Mouse (Mus musculus) kidney, adult 9 months (tissue): ENCODE results near the gene Uroc1.

Experiments
- DNase-seq: peaks from one replicate; pipeline ENCODE4 v3.0.0; 2022

Uroc1 gene

DNA sequence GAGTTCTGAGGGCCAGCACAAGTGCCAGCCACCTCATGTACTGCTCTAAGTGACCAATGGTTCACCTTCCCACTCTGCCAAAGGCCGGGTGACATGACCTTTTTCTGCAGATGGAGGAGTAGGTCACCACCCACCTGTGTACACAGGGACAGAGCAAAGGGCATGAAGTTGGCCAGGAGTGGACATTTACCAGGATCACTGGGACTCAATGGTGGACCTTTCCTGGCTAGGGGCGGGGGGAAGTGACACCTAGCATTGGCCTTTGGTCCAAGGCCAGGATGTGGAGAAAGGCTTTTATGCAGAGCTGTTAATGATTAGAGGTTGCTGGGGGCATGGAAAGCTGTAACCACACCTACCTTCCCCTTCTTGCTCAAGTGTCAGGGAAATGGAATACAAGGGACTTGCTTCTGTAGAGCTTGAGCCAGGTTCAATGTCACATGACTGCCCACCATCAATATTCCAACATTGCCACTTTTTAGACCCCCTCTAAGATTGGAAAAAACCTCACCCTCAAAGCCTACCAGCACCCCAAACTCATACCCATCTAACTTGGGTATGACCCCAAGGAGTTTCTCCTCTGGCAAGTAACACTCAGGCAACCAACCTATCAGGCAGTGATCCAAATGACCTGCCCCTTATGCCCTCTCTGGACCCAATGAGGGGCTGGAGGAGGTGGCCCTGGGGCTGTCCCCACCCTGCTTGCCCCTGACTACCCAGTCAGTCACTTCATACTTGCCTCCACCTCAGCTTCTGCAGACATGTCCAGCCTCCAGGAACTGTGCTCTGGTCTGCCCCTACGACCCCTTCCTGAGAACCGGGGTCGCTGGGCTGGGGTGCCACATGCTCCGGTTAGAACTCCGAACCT, at the start of gene Uroc1:
TSS of gene Uroc1 (plus strand) at position 724 of the 865 bp plus-strand sequence.
- DNase-seq, result peak; percentile 79

DNA sequence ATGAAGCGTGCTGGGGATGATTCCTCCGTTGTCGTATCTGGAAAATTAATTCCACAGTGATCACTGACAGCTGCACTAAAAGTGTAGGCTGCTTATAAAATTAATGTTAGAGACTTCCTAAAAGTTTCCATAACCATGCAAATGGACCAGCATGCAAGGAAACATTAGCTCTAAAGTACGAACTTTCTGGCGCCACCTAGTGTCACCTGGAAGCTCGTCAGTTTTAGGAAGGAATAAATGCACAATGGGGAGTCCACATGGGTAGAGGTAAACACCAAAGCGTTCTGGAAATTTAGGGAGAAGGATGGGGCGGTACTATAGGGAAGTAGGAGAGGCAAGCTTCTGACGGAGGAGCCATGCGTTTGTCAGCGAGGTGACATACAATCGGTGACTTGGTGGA, 44.8 kb upstream of the Uroc1 start:
- peak; percentile 38 for DNase-seq

DNA sequence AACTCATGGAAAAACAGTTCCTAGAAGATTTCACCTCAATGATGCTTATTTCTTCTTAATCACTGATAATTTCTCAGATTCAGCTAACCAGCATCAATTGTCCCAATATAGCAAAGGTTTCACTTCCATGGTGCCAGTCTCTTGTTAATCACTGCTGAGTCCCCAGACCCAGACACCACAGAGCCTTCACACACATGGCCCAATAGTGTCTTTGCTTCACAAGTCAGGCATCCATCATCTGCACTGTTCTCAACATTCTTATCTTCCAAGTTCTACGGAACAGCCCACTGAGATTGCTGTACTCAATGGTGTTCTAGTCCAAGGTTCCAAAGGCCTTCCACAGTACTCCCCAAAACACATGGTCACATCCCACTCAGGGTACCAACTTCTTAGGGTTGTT, 32.2 kb upstream of the Uroc1 start, which contains the start of gene BC048671:
TSS of gene BC048671 (plus strand) at position 301 of the 400 bp plus-strand sequence.
- DNase-seq, result no peak

DNA sequence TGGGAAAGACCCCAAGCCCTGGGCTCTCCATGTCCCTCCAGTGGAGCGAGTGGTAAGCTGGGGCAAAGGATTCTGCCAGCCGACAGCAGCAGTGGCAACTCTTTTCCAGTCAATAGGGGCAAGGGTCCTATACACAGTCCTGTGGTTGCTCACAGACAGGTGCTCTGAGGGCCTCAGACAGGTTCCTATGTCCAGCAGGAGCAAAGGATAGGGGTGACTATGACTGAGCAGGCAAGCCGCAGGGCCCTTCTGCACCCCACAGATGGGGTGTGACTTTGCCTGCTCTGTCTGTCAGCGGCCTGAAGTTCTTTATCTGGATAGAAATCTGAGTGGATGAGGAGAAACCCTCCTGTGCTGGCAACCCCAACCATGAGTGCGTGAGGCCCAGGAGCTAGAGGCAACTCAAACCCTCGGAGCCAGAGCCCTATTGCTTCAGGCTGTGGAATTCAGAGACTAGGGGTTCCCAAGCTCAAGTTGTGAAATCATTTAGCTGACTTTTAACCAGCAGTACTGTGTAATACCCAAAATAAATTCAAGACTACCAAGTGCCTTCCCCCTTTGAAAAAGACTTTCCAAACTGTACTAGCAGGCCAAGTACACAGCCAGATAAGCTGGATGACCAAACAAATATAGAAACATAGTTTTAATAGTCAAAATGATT, 26.6 kb upstream of the Uroc1 start:
- DNase-seq, result no peak

GRCm38 (mm10) chr6:90308839-90309778, 24.0 kb upstream of the Uroc1 start:
- DNase-seq, result no peak

GRCm38 (mm10) chr6:90315961-90316360, 17.1 kb upstream of the Uroc1 start:
- no peak for DNase-seq

GRCm38 (mm10) chr6:90317510-90318258, 15.4 kb upstream of the Uroc1 start:
- no peak for DNase-seq

DNA sequence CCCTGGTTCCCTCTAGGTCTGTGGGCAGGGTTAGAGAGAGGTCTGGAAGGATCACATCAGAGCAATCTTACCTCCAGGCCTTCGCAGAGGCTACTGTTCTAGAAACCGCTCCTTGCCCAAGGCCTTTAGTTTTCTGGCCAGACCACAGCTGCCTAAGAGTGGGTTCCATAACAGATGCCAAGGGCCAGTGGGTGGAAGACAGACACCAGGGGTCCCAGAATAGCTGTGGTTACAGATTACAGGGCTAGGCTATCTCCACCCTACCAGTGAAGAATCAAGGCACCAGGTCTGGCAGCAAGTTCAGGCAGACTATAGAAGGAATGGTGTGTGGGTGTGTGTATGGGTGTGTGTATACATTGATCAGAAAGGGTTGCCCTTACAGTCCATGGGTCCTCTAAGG, 14.1 kb upstream of the Uroc1 start:
- DNase-seq, result no peak

- DNase-seq, result no peak
These were observed 13.5 kb upstream of the Uroc1 start for GRCm38 (mm10) chr6:90319475-90320191.

GRCm38 (mm10) chr6:90320429-90320828, 12.7 kb upstream of the Uroc1 start:
- peak; percentile 60 for DNase-seq

DNA sequence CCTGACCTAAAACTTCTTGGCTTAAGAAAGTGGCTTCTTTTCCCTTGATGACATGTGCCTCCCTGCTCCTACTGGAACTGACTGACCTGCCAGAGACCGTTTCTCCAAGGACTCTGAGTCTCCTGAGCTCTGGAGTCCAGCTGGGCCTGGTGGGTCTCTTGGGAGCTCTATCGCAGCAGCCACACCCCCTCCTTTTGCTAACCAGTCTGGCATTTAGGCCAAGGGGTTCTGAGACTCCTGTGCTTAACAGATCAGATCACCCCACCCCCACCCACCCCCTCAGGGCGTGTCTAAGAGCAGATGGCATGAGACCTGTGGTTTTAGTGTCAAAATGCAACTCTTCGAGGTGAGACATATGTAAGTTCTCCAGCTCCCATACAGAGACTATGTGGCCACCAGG, 11.3 kb upstream of the Uroc1 start:
- DNase-seq, result no peak

GRCm38 (mm10) chr6:90324026-90324425, 9.1 kb upstream of the Uroc1 start:
- DNase-seq, result no peak

- no peak for DNase-seq
These were observed 8.6 kb upstream of the Uroc1 start for GRCm38 (mm10) chr6:90324463-90324862.

- peak; percentile 24 for DNase-seq
These were observed 8.1 kb upstream of the Uroc1 start, which contains the start of gene Chst13 for GRCm38 (mm10) chr6:90324991-90325390. Gene Chst13 (minus strand): TSS chr6:90325185.

DNA sequence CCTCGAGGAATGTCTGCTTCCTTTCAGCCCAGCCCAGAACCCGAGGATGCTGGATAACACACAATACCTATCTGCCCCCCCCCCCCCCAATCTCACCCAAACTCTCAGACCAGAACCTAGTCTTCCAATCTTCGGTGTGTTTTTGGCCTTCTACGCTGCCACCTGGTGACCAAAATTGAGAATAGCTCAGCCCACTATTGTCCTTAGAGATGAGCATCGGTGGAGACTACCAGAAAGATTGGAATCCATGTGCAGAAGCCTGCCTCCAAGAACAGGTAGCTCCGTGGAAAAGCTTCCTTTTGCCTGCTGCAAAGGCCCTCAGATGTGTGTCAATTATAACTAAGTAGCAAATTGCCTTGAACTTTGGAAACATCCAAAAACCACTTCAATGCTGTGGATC, 5.4 kb upstream of the Uroc1 start:
- DNase-seq, result peak; percentile 32

DNA sequence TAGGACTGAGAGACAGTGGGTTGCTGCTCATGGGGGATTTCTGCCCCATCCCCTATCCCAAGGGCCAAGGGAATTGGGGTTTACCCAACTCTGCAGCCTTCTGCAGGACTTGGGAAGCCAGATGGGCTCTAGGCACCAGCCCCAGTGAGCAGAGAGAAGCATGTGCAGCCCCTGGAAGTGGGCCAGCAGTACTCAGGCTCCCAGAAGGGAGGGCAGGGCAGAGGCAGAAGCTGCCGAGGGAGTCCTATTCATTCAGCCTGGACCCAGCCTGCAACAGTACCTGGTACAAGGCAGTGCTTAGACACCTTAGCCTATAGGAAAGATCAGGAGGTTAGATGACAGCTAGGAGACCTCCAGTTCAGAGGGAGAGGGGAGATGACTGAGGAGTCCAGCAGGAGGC, 3.1 kb upstream of the Uroc1 start:
- peak; percentile 32 for DNase-seq

DNA sequence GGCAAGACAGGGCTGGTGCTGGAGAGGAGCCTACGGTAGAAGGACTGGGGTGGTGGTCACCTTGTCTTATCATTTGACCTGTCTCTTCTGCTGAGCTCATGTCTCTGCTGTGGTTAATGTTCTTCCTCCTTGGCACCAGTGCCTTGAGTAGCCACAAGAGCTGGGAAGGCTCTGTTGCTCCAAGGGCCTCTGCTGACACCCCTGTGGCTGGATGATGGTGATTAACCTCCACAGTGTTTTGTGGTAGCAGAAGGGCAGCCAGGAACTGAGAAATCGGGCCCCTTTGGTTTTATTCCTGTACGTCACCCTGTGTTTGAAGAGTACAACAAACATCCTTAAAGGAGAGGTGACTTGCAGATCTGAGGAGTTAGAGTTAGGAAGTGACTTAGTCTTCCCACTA, 1.2 kb downstream of the Uroc1 start:
- DNase-seq, result no peak

GRCm38 (mm10) chr6:90342343-90342742, 9.3 kb downstream of the Uroc1 start:
- no peak for DNase-seq

DNA sequence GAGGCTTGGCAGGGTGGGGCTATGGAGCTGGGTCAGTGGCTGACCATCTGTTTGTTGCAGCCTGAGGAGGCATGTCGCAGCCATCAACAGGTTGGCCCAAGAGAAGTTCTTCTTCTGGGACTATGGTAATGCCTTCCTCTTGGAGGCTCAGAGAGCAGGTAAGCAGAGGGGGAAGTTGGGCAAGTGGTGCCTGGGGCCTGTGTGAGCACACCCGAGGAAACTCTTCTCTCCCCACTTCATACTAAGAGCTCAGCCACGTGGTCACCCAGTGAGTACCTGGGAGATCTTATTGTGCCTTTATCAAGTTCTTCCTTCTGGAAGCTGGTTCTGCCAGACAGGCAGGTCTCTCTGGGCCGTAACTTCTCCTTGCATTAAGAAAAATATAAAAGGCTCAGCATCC, 14.1 kb downstream of the Uroc1 start:
- no peak for DNase-seq

DNA sequence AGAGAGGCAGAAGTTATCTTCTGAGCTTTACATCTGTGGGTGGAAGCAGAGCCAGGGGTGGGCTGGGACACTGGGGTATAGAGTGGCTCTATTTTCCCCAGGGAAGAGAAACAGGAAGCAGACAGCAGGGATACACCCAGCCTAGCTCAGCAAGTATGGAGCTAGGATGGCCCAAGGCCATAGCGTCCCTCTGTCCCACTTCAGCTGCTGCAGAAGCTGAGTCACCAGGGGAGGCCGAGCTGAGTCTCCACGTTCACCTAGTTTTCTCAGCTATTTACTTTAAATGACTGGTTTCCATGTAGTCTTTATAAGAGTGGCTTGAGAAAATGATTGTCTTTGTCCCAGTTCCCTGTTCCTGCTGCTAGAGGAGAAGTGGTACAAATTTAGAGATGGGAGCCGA, 15.4 kb downstream of the Uroc1 start:
- no peak for DNase-seq

GRCm38 (mm10) chr6:90350011-90350410, 16.9 kb downstream of the Uroc1 start:
- DNase-seq, result no peak

- no peak for DNase-seq
These were observed 25.1 kb downstream of the Uroc1 start for GRCm38 (mm10) chr6:90358142-90358541.
